ENCODE assay signal across 16 mouse cellular contexts in the genomic region with DNA sequence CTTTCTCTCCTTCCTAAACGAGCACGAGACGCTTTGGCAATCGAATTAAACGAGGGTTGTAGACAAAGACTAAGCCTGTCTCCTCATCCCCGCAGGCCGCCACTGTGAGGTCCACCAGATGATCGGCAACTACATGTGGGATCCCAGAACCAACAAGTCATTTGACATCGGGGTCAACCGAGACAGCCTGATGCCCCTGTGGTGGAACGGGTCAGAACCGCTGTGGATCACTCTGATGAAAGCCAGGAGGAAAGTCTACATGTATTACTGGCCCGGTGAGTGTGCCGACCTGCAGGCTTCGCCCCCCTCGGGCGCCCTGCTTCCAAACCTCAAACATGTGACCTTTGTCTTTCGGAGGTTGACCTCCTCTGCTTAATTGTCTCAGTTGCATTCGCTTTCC.
"Had no signal": no experiment of that assay in that cellular context is flagged by ENCODE, and none has a peak within 500 bp of the region (broad histone marks: within the 10 kb centered on the region; RNA-seq: fewer than 3 reads in every experiment).

No protein-coding gene starts in this region.

- H3K9me3 ChIP-seq: neural tube, embryonic 13.5 days; neural tube, embryonic 15.5 days; stomach, embryonic 15.5 days had no signal

- H3K36me3 ChIP-seq: neural tube, embryonic 13.5 days; neural tube, embryonic 15.5 days; stomach, embryonic 15.5 days had no signal

- DNase-seq: retina, postnatal 1 day; right cerebral cortex, adult 18-20 months; right cerebral cortex, postnatal 14 days; right cerebral cortex, postnatal 25 days; right cerebral cortex, postnatal 4 days; spleen, adult 18-20 months; thymus, adult 18-20 months; thymus, adult 2 months; thymus, postnatal 14 days; thymus, postnatal 25 days; thymus, postnatal 36 days; thymus, postnatal 4 days had no signal

- H3K27me3 ChIP-seq: neural tube, embryonic 13.5 days; neural tube, embryonic 15.5 days; stomach, embryonic 15.5 days had no signal

- H3K4me2 ChIP-seq: neural tube, embryonic 13.5 days; neural tube, embryonic 15.5 days; stomach, embryonic 15.5 days had no signal

- H3K9ac ChIP-seq: neural tube, embryonic 13.5 days; neural tube, embryonic 15.5 days; stomach, embryonic 15.5 days had no signal

- H3K4me3 ChIP-seq: neural tube, embryonic 13.5 days; neural tube, embryonic 15.5 days; stomach, embryonic 15.5 days had no signal

- H3K27ac ChIP-seq: neural tube, embryonic 13.5 days; neural tube, embryonic 15.5 days; stomach, embryonic 15.5 days; stomach, postnatal 0 days had no signal

- H3K4me1 ChIP-seq: neural tube, embryonic 15.5 days; stomach, embryonic 15.5 days had no signal
